Mouse (Mus musculus) kidney, postnatal 10 days (tissue): ENCODE data around the gene Crocc2.
"Not testable (repeated sequence)": the region's sequence is repeated elsewhere in the genome, so short reads cannot be mapped to it uniquely, and the experiment has no call there.

Experiments
- DNase-seq: peaks from one replicate; pipeline ENCODE4 v3.0.0; 2021; ENCODE audit warnings: mixed read lengths

The Crocc2 gene

GRCm38 (mm10) chr1:93162588-93162987 is 5.9 kb upstream of the Crocc2 start:
- DNase-seq: no peak

GRCm38 (mm10) chr1:93165447-93165846 is 3.1 kb upstream of the Crocc2 start:
- no peak for DNase-seq

- DNase-seq: no peak
These were observed 2.0 kb upstream of the Crocc2 start for GRCm38 (mm10) chr1:93166346-93167079.

- no peak for DNase-seq
These were observed 5.1 kb downstream of the Crocc2 start for GRCm38 (mm10) chr1:93173665-93174064.

- DNase-seq: peak; percentile 91
These were observed 5.9 kb downstream of the Crocc2 start for GRCm38 (mm10) chr1:93174399-93174798.

GRCm38 (mm10) chr1:93175849-93176248 is 7.3 kb downstream of the Crocc2 start:
- no peak for DNase-seq

- DNase-seq: peak; percentile 89
These were observed 8.2 kb downstream of the Crocc2 start for GRCm38 (mm10) chr1:93176525-93177332.

GRCm38 (mm10) chr1:93182281-93182680 is 13.8 kb downstream of the Crocc2 start:
- DNase-seq: no peak

GRCm38 (mm10) chr1:93184071-93184828 is 15.7 kb downstream of the Crocc2 start:
- DNase-seq: no peak

- no peak for DNase-seq
These were observed 22.3 kb downstream of the Crocc2 start for GRCm38 (mm10) chr1:93190726-93191305.

GRCm38 (mm10) chr1:93194961-93195360 is 26.4 kb downstream of the Crocc2 start:
- DNase-seq: no peak

- DNase-seq: not testable (repeated sequence)
These were observed 28.9 kb downstream of the Crocc2 start for GRCm38 (mm10) chr1:93197454-93197853.

- DNase-seq: no peak
These were observed 29.4 kb downstream of the Crocc2 start for GRCm38 (mm10) chr1:93197916-93198315.

- DNase-seq: no peak
These were observed 37.9 kb downstream of the Crocc2 start for GRCm38 (mm10) chr1:93206277-93206970.

GRCm38 (mm10) chr1:93207536-93208064 is 39.1 kb downstream of the Crocc2 start:
- DNase-seq: no peak

- DNase-seq: peak; percentile 84
These were observed 41.7 kb downstream of the Crocc2 start for GRCm38 (mm10) chr1:93210213-93210641.

- no peak for DNase-seq
These were observed 42.5 kb downstream of the Crocc2 start for GRCm38 (mm10) chr1:93211019-93211418.

- peak; percentile 87 for DNase-seq
These were observed 43.2 kb downstream of the Crocc2 start for GRCm38 (mm10) chr1:93211549-93212220.

GRCm38 (mm10) chr1:93212441-93212840 is 43.9 kb downstream of the Crocc2 start:
- DNase-seq: no peak

- DNase-seq: no peak
These were observed 46.1 kb downstream of the Crocc2 start for GRCm38 (mm10) chr1:93214612-93215011.

- DNase-seq: peak; percentile 44
These were observed 48.4 kb downstream of the Crocc2 start for GRCm38 (mm10) chr1:93216839-93217497.
